ENCODE assay signal across 8 mouse cellular contexts in the genomic region with DNA sequence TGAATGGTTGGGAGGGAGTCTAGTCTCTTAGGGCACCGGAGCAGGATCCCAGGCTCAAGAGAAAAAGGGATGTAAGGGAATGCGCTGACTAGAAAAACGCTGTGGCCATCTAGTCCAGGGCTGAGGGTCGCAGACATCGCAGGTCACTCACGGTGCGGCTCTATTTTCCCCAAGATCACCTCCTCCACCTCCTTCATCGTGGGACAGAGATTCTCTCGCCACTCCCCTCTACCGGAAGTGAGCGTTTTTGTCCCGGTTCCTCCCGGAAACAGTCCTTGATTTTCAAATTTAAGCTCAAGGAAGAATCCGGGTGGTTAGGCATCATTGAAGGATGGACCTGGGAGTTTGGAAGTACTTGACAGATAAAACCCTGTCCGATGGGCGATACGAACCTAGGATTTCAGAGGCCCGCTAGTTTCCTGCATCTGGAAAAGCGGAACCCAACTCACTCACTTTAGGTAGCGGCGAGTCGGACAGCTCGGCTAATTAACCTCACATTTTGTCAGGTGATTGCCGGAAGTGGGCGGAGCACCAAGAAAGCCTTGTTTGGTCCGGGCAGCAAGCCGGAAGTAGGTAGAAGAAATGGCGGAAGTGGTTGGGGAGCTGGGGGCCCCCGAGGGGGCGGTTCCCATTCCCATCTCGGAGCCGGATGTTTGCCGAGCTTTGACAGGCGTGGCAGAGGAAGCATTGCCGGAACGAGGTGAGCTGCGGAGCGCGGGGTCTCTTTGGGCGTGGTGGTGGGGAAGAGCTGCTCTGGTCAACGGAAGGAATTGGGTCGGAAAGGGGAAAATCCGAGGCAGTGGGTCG. TPM values are rescaled to one million over a fixed set of nuclear protein-coding genes. Genes with fewer than 3 reads are reported as not detected.
A peak's percentile ranks its signal among the peaks of the same experiment; 100 is the strongest.
DNase-seq lines count a peak whose midpoint lies in the region; ATAC-seq lines count a peak whose summit lies in the region.

A gene (minus strand): TSS at position 239 of the 807 bp plus-strand sequence.
A gene (plus strand): TSS at position 308 of the 807 bp plus-strand sequence.

- DNase-seq in adipocyte (ENCODE audit: low spot score) = peak; percentile 100
- DNase-seq in embryo, embryonic 10 days (ENCODE audit: low spot score) = peak; percentile 98
- DNase-seq in gastrocnemius, postnatal 10 days = peak; percentile 97
- peak; percentile 100 for DNase-seq in induced T-regulatory cell, adult 2 months (ENCODE audit: low read depth)
- DNase-seq in left cerebral cortex, adult 9 months (ENCODE audit: low spot score in 2 of 2) = peak; percentile 91 to 97
- DNase-seq in right cerebral cortex, postnatal 14 days = peak; percentile 97
- DNase-seq in urinary bladder, postnatal 36 days (ENCODE audit: low spot score in 2 of 2) = peak; percentile 93 to 96

- peak; percentile 91 for ATAC-seq in megakaryocyte progenitor cell, adult 5-6 weeks (replicated peaks; ENCODE audit: poor library complexity)

RNA-seq across cellular contexts. Expression of the first gene that starts in this region (rescaled TPM):
- 1 to 10 TPM; 5.9 to 6.4 TPM for total RNA-seq in gastrocnemius, postnatal 10 days (2021)
- total RNA-seq in megakaryocyte progenitor cell, adult 5-6 weeks (2015) = 4.9 and 5.2 TPM in 2 replicates
- 9.2 and 11.1 TPM in 2 replicates for total RNA-seq in megakaryocyte progenitor cell, adult 5-6 weeks (2017)

RNA-seq across cellular contexts. Expression of the second gene that starts in this region (rescaled TPM):
- 10 to 100 TPM; 23.6 to 28.1 TPM for total RNA-seq in gastrocnemius, postnatal 10 days (2021)
- total RNA-seq in megakaryocyte progenitor cell, adult 5-6 weeks (2015) = 66.3 and 67.1 TPM in 2 replicates
- total RNA-seq in megakaryocyte progenitor cell, adult 5-6 weeks (2017) = 45.0 and 58.6 TPM in 2 replicates

Comparison
In these comparisons a context has a peak if more than half of its experiments do, and no peak if none do; other contexts are left out.
1. Peak in every context shown above with its lines: DNase-seq and ATAC-seq.